Mouse (Mus musculus): Measurements from ENCODE around the gene Otulinl. TPM values are rescaled to one million over a fixed set of nuclear protein-coding genes. Genes with fewer than 3 reads are reported as not detected.

Otulinl gene
- polyA plus RNA-seq, 1 experiment from 2014 or later = 7.6 TPM

Other genes with a start within 250 kb of the Otulinl start
- 13.6 and 14.2 TPM in 2 replicates for gene Ank, start 214.9 kb downstream of the Otulinl start, polyA plus RNA-seq (2016; fragmentation: Nextera tagmentation; extraction: Ambion mirVana)
- 33.1 and 35.0 TPM in 2 replicates for gene Otulin, start 50.9 kb downstream of the Otulinl start, polyA plus RNA-seq (2016; fragmentation: Nextera tagmentation; extraction: Ambion mirVana)

Data from liver, embryonic 12.5 days (tissue).